Mouse (Mus musculus) erythroid progenitor cell, adult 5-6 weeks (primary cell): ENCODE data around the gene Olfr874. TPM values are rescaled to one million over a fixed set of nuclear protein-coding genes. Genes with fewer than 3 reads are reported as not detected.
"Not testable (repeated sequence)": the region's sequence is repeated elsewhere in the genome, so short reads cannot be mapped to it uniquely, and the experiment has no call there.

Experiments
- ATAC-seq: replicated peaks from 2 replicates; pipeline ENCODE4 v1.8.0; 2016; ENCODE audit warnings: moderate number of reproducible peaks, mild to moderate bottlenecking, moderate TSS enrichment, inconsistent platforms; ENCODE audit not compliant: poor library complexity, low FRiP score, severe bottlenecking
- total RNA-seq, 2 experiments: library from RNA; stranded (forward) in 1 of 2; stranded (reverse) in 1 of 2; fragments of 150-400 nt in 1 of 2; fragments of 186-747, 209-891 nt in 1 of 2; gene quantifications; 2 replicates each; pipeline versions ENCODE4 v1.2.3 to v1.2.4; 2015 to 2017; ENCODE audit warnings: low replicate concordance in 2 of 2

Olfr874 gene
- not detected in 2 replicates for total RNA-seq (2015; ENCODE audit: low replicate concordance)
- not detected in 2 replicates for total RNA-seq (2017; ENCODE audit: low replicate concordance)

- ATAC-seq = no peak
Measured at GRCm38 (mm10) chr9:37744806-37745205, at the start of gene Olfr874. TSS of gene Olfr874 (plus strand) at chr9:37745106.

GRCm38 (mm10) chr9:37716150-37716549, 28.8 kb upstream of the Olfr874 start, which contains the start of gene Olfr160:
TSS of gene Olfr160 (minus strand) at chr9:37716250.
- no peak for ATAC-seq

- no peak for ATAC-seq
Measured at GRCm38 (mm10) chr9:37734310-37734709, 10.6 kb upstream of the Olfr874 start.

GRCm38 (mm10) chr9:37750319-37751075, 5.6 kb downstream of the Olfr874 start:
- ATAC-seq = no peak

- no peak for ATAC-seq
Measured at GRCm38 (mm10) chr9:37751467-37751866, 6.6 kb downstream of the Olfr874 start.

- ATAC-seq = no peak
Measured at GRCm38 (mm10) chr9:37752006-37752405, 7.1 kb downstream of the Olfr874 start.

GRCm38 (mm10) chr9:37761728-37762127, 16.8 kb downstream of the Olfr874 start:
- ATAC-seq = no peak

GRCm38 (mm10) chr9:37762541-37762940, 17.6 kb downstream of the Olfr874 start:
- ATAC-seq = no peak

GRCm38 (mm10) chr9:37770661-37771060, 25.8 kb downstream of the Olfr874 start:
- ATAC-seq = no peak

GRCm38 (mm10) chr9:37771759-37772158, 26.9 kb downstream of the Olfr874 start, which contains the start of gene Olfr875:
TSS of gene Olfr875 (plus strand) at chr9:37771857.
- ATAC-seq = no peak

GRCm38 (mm10) chr9:37782766-37783260, 37.9 kb downstream of the Olfr874 start:
- ATAC-seq = no peak

- ATAC-seq = not testable (repeated sequence)
Measured at GRCm38 (mm10) chr9:37783394-37784387, 38.8 kb downstream of the Olfr874 start.

GRCm38 (mm10) chr9:37786411-37786810, 41.5 kb downstream of the Olfr874 start:
- no peak for ATAC-seq

Other genes with a start within 250 kb of the Olfr874 start
- gene Esam, start 217.0 kb upstream of the Olfr874 start, total RNA-seq (2015; ENCODE audit: low replicate concordance) = not detected in 2 replicates
- gene Esam, start 217.0 kb upstream of the Olfr874 start, total RNA-seq (2017; ENCODE audit: low replicate concordance) = not detected in 2 replicates
- gene Vsig2, start 205.9 kb upstream of the Olfr874 start, total RNA-seq (2015; ENCODE audit: low replicate concordance) = not detected in 2 replicates
- not detected in 2 replicates for gene Vsig2, start 205.9 kb upstream of the Olfr874 start, total RNA-seq (2017; ENCODE audit: low replicate concordance)
- 1.1 and 3.8 TPM in 2 replicates for gene Nrgn, start 192.2 kb upstream of the Olfr874 start, total RNA-seq (2015; ENCODE audit: low replicate concordance)
- gene Nrgn, start 192.2 kb upstream of the Olfr874 start, total RNA-seq (2017; ENCODE audit: low replicate concordance) = 2.3 TPM in 1 of 2 replicates, not detected in the other
- 2.2 and 2.5 TPM in 2 replicates for gene Siae, start 189.4 kb upstream of the Olfr874 start, total RNA-seq (2015; ENCODE audit: low replicate concordance)
- gene Siae, start 189.4 kb upstream of the Olfr874 start, total RNA-seq (2017; ENCODE audit: low replicate concordance) = 3.6 and 5.9 TPM in 2 replicates
- not detected in 2 replicates for gene Spa17, start 131.4 kb upstream of the Olfr874 start, total RNA-seq (2015; ENCODE audit: low replicate concordance)
- gene Spa17, start 131.4 kb upstream of the Olfr874 start, total RNA-seq (2017; ENCODE audit: low replicate concordance) = 11.6 TPM in 1 of 2 replicates, not detected in the other
- 16.9 and 30.6 TPM in 2 replicates for gene Tbrg1, start 87.8 kb upstream of the Olfr874 start, total RNA-seq (2015; ENCODE audit: low replicate concordance)
- 19.5 and 25.8 TPM in 2 replicates for gene Tbrg1, start 87.8 kb upstream of the Olfr874 start, total RNA-seq (2017; ENCODE audit: low replicate concordance)
- not detected in 2 replicates for gene Panx3, start 75.9 kb upstream of the Olfr874 start, total RNA-seq (2015; ENCODE audit: low replicate concordance)
- gene Panx3, start 75.9 kb upstream of the Olfr874 start, total RNA-seq (2017; ENCODE audit: low replicate concordance) = not detected in 2 replicates
- not detected in 2 replicates for gene Olfr160, start 28.9 kb upstream of the Olfr874 start, total RNA-seq (2015; ENCODE audit: low replicate concordance)
- gene Olfr160, start 28.9 kb upstream of the Olfr874 start, total RNA-seq (2017; ENCODE audit: low replicate concordance) = not detected in 2 replicates
- not detected in 2 replicates for gene Olfr875, start 26.8 kb downstream of the Olfr874 start, total RNA-seq (2015; ENCODE audit: low replicate concordance)
- not detected in 2 replicates for gene Olfr875, start 26.8 kb downstream of the Olfr874 start, total RNA-seq (2017; ENCODE audit: low replicate concordance)
- not detected in 2 replicates for gene Olfr876, start 57.9 kb downstream of the Olfr874 start, total RNA-seq (2015; ENCODE audit: low replicate concordance)
- not detected in 2 replicates for gene Olfr876, start 57.9 kb downstream of the Olfr874 start, total RNA-seq (2017; ENCODE audit: low replicate concordance)
- gene Olfr877, start 109.2 kb downstream of the Olfr874 start, total RNA-seq (2015; ENCODE audit: low replicate concordance) = not detected in 2 replicates
- gene Olfr877, start 109.2 kb downstream of the Olfr874 start, total RNA-seq (2017; ENCODE audit: low replicate concordance) = not detected in 2 replicates
- not detected in 2 replicates for gene Olfr145, start 151.6 kb downstream of the Olfr874 start, total RNA-seq (2015; ENCODE audit: low replicate concordance)
- gene Olfr145, start 151.6 kb downstream of the Olfr874 start, total RNA-seq (2017; ENCODE audit: low replicate concordance) = not detected in 2 replicates
- not detected in 2 replicates for gene Olfr878, start 172.7 kb downstream of the Olfr874 start, total RNA-seq (2015; ENCODE audit: low replicate concordance)
- gene Olfr878, start 172.7 kb downstream of the Olfr874 start, total RNA-seq (2017; ENCODE audit: low replicate concordance) = not detected in 2 replicates
- not detected in 2 replicates for gene Olfr881, start 246.7 kb downstream of the Olfr874 start, total RNA-seq (2015; ENCODE audit: low replicate concordance)
- not detected in 2 replicates for gene Olfr881, start 246.7 kb downstream of the Olfr874 start, total RNA-seq (2017; ENCODE audit: low replicate concordance)